Mouse (Mus musculus) cerebellum, adult 2 months (tissue): ENCODE data around the gene Serpinb6a.

Experiments used
- CTCF ChIP-seq: fragments of 200-500 bp; IDR thresholded peaks from 2 replicates; pipeline ENCODE4 v1.5.1; 2011; ENCODE audit warnings: low read depth, mild to moderate bottlenecking, control low read depth, low read length, moderate library complexity, borderline replicate concordance; ENCODE audit not compliant: insufficient read depth
- POLR2A ChIP-seq: fragments of 200-500 bp; IDR thresholded peaks from 2 replicates; pipeline ENCODE4 v1.6.1; 2011; ENCODE audit warnings: low read length, control low read depth, borderline replicate concordance; ENCODE audit not compliant: insufficient read depth

DNA sequence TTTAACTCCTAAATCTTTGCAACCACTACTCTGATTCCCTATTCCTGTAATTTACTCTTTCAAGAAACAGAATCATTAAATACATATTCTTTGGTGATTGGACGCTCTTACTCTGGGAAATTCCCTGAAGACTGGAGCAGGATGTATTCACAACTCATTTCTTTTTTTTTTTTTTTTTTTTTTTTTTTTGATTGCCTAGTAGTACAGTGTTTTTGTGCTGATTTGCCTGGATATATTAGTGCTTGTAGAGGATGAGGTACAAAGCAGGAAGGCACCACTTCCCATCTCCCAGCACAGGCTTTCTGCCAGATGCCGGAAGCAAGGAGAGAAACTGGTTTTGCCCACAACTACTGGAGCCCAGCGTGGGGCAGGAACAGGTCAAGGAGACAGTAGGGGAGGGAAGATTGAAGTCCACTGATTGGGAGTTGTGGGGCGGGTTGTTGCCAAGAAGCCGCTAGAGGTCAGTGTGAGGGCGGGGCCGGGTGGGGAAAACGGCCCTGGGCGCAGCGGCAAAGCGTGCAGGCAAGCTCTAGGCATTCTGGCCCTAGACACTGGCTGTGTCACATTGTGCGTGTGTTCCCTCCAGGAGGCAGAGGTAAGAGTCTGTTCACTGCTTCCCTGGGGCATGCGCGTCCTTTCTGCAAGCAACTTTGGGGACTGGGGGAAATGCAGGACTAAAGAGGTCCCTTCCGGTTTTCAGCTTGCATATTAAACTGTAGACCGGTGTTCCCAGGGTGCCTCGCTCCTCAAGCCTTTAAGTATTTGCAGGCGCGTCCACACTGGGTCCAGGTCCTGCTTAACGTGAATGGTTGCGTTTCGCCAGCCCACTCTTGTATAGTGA lies 38.2 kb downstream of the Serpinb6a start, which contains the start of gene Nqo2:
- TF ChIP-seq POLR2A (peak; percentile 41; the same call in 1 of the 2 replicates), CTCF (peak; percentile 39; the same call in 1 of the 2 replicates)
